Mouse (Mus musculus): ENCODE data around the gene Pla2g2e. TPM values are rescaled to one million over a fixed set of nuclear protein-coding genes. Genes with fewer than 3 reads are reported as not detected.
"Not testable (repeated sequence)": the region's sequence is repeated elsewhere in the genome, so short reads cannot be mapped to it uniquely, and the experiment has no call there.

Pla2g2e gene
- polyA plus RNA-seq, 1 experiment from 2014 or later: not detected

DNA sequence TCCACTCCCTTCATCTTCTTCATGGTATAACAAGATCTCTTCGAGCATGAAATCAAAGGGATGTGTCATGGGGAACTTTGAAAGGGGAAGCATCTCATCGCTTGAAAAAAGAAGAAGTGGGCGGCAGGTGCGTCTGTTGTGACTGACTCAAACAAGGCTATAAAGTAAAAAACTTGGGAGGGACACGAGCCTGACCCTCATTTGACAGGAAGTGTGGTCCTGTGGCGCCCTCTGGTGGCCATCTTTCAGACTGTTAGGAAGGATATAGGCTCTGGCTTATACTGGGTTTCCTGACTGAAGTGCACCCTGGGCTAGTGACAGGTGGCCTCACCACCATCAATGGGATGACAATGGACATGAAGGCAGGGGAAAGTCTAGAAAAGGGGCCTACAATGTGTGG lies 6.5 kb downstream of the Pla2g2e start:
- no peaks in the 10 kb centered on the region for H3K36me3 ChIP-seq
- H3K9me3 ChIP-seq: no peaks in the 10 kb centered on the region
- H3K4me3 ChIP-seq: no peak overlapping the region
- no peak overlapping the region for H3K4me2 ChIP-seq (replicated peaks)
- no peak overlapping the region for H3K27ac ChIP-seq (replicated peaks)
- 13% methylated on average over 6 of the region's 6 CpGs for WGBS
- H3K4me1 ChIP-seq: 0 out of 2 replicates have a peak, but pooled peaks cover 6% of the 10 kb centered on the region
- ATAC-seq (replicated peaks): no peak
- no peaks in the 10 kb centered on the region for H3K27me3 ChIP-seq
- H3K9ac ChIP-seq (replicated peaks): no peak overlapping the region

DNA sequence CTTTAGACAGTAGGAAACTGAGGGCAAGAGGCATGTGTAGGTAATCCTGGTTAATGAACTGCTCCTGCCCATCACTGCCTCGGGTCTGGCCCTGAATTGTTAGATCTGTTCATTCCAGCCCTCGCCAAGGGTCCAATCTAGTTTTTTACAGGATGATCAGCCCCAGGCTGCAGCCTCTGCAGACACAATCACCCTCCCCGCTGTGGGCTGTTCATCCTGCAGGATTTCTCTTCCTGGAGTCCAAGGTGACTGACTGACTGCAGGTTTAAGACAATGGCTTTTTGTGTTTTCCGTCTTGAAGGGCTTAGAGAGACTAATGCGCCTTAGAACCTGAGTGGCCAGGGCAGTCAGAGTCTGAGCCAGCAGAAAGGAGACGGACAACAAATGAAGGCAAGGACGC lies 11.4 kb downstream of the Pla2g2e start:
- H3K4me1 ChIP-seq: no peaks in the 10 kb centered on the region
- no peak for ATAC-seq (replicated peaks)
- no peak overlapping the region for H3K4me2 ChIP-seq (replicated peaks)
- 25% methylated on average over 7 of the region's 7 CpGs for WGBS
- no peak overlapping the region for H3K9ac ChIP-seq (replicated peaks)
- H3K27ac ChIP-seq (replicated peaks): no peak overlapping the region
- peaks cover 15% of the 10 kb centered on the region for H3K36me3 ChIP-seq
- no peaks in the 10 kb centered on the region for H3K9me3 ChIP-seq
- H3K27me3 ChIP-seq: no peaks in the 10 kb centered on the region
- H3K4me3 ChIP-seq: no peak overlapping the region

DNA sequence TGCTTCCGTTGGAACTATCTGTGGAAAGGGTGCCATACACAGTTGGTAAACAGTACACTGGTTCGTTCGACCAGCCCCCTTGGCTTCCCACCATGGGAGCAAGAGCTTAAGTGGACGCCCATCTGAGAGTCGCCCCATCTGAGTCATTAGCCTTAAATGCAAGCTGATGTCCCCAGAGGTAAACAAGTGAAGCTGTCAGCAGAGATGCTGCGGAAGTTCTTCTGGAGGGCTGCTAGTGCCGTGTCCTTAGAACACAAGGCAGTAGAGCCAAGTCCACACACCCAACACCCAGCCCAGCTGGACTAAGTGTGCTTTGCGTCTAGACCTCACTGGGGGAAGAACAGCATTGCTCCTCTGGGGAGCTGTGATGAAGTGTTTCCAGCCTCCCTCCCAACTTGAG lies 11.9 kb downstream of the Pla2g2e start:
- no peak for ATAC-seq (replicated peaks)
- H3K4me2 ChIP-seq (replicated peaks): no peak overlapping the region
- no peaks in the 10 kb centered on the region for H3K27me3 ChIP-seq
- H3K27ac ChIP-seq (replicated peaks): no peak overlapping the region
- H3K36me3 ChIP-seq: peaks cover 19% of the 10 kb centered on the region
- H3K9ac ChIP-seq (replicated peaks): no peak overlapping the region
- no peak overlapping the region for H3K4me3 ChIP-seq
- 66% methylated on average over 8 of the region's 8 CpGs for WGBS
- no peaks in the 10 kb centered on the region for H3K4me1 ChIP-seq
- no peaks in the 10 kb centered on the region for H3K9me3 ChIP-seq

DNA sequence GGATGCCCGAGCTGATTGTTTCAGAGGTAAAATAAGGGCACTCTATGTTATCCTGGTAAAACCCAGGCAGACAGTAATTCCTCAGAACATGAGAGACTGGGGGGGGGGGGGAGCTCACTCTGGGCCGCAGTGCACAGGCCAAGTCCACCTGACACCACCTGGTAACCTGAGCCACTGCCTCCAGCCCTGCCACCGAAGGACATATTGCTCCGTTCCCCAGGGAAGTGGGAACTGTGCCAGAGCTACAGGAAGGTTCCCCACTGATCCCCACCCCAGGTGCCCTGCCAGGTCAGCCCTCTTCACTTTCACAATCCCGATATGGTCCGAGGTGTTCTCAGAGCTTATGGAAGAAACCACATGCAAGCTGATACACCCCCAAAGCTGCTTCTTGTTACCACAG lies 14.9 kb downstream of the Pla2g2e start:
- no peaks in the 10 kb centered on the region for H3K9me3 ChIP-seq
- no peak overlapping the region for H3K27ac ChIP-seq (replicated peaks)
- H3K9ac ChIP-seq (replicated peaks): no peak overlapping the region
- peaks cover 42% of the 10 kb centered on the region for H3K36me3 ChIP-seq
- H3K27me3 ChIP-seq: no peaks in the 10 kb centered on the region
- no peak overlapping the region for H3K4me3 ChIP-seq
- 88% methylated on average over 6 of the region's 6 CpGs for WGBS
- no peak for ATAC-seq (replicated peaks)
- H3K4me1 ChIP-seq: no peaks in the 10 kb centered on the region
- no peak overlapping the region for H3K4me2 ChIP-seq (replicated peaks)

DNA sequence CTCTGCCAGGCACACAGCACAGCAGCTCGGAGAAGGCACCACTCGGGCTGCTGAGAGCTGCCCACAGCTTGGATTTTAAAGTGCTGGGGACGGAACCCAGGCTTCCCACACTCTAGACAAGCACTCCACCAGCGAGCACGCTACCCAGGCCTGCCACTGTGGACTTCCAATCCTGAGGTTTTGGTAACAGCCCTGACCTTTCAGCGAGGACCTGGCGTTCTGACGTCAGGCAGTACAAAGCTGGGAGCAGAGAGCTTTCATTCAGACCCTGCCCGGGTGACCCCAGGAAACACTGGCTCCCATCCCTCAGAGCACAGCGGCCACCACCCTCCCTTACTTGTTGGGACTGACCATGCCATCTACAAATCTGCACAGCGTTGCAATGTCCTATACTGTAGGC lies 16.0 kb downstream of the Pla2g2e start:
- H3K4me3 ChIP-seq; H3K27me3 ChIP-seq; H3K4me2 ChIP-seq (replicated peaks); ATAC-seq (replicated peaks); H3K27ac ChIP-seq (replicated peaks); H3K9ac ChIP-seq (replicated peaks); H3K4me1 ChIP-seq; H3K9me3 ChIP-seq: not testable (repeated sequence)
- 93% methylated on average over 11 of the region's 11 CpGs for WGBS
- H3K36me3 ChIP-seq: peaks cover 52% of the 10 kb centered on the region

DNA sequence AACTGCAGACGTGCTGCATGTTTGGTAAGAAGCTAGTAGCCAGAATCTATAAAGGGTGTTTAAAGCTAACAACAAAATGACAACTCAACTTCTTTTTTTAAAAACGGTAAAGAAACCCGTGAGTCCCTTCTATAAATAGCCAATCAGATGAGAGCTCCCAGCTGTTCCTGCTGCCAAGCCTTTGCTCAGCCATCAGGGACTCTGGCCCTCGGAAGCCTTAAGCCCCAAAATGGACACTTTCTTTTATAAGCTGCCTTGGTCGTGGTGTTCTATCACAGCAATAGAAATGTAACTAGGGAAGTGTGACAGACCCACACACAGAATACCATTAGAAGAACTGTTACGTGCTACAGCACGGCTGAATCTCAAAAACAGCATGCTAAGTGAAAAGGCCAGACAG lies 21.6 kb downstream of the Pla2g2e start:
- Histone ChIP-seq H3K4me2 (replicated peaks) (no peak overlapping the region), H3K27ac (replicated peaks) (no peak overlapping the region), H3K27me3 (no peaks in the 10 kb centered on the region), H3K4me3 (no peak overlapping the region), H3K9me3 (no peaks in the 10 kb centered on the region), H3K4me1 (no peaks in the 10 kb centered on the region), H3K9ac (replicated peaks) (no peak overlapping the region), H3K36me3 (peaks cover 79% of the 10 kb centered on the region)
- WGBS: 88% methylated on average over 7 of the region's 7 CpGs
- ATAC-seq (replicated peaks): no peak

DNA sequence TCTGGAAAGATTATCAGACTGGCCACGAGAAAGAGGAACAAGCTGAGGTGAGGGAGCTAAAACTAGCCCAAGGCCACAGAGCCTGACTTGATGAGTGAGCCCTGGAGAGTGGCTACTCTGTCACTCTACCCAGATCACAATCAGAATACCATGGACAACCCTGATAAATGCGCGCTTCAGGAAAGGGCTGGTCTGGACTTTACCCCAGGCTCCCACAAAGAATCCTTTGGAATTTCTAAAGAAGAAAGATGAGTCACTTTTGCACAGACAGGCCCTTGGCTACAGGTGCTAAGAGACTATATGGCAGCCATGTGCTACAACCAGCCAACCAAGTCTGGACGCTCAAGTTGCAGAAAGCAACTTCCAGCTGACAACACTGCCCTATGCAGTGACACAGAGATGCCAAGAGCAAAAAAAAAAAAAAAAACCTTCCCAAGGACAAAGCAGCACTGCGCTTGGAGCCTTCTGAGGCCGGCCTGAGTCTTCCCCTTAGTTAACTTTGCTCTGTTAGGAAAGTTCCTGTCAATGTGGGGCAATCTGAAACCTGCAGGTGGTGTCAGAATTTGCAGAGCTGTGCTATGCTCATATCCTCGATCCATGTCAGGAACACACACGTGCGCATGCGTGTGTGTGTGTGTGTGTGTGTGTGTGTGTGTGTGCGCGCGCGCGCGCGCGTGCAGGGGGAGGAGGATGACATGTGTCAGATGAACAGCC lies 28.0 kb downstream of the Pla2g2e start:
- Histone ChIP-seq H3K9me3 (no peaks in the 10 kb centered on the region), H3K4me2 (replicated peaks) (no peak overlapping the region), H3K36me3 (peaks cover 67% of the 10 kb centered on the region), H3K9ac (replicated peaks) (no peak overlapping the region), H3K4me1 (no peaks in the 10 kb centered on the region), H3K4me3 (no peak overlapping the region), H3K27me3 (no peaks in the 10 kb centered on the region), H3K27ac (replicated peaks) (no peak overlapping the region)
- 97% methylated on average over 18 of the region's 18 CpGs for WGBS
- ATAC-seq (replicated peaks): no peak

DNA sequence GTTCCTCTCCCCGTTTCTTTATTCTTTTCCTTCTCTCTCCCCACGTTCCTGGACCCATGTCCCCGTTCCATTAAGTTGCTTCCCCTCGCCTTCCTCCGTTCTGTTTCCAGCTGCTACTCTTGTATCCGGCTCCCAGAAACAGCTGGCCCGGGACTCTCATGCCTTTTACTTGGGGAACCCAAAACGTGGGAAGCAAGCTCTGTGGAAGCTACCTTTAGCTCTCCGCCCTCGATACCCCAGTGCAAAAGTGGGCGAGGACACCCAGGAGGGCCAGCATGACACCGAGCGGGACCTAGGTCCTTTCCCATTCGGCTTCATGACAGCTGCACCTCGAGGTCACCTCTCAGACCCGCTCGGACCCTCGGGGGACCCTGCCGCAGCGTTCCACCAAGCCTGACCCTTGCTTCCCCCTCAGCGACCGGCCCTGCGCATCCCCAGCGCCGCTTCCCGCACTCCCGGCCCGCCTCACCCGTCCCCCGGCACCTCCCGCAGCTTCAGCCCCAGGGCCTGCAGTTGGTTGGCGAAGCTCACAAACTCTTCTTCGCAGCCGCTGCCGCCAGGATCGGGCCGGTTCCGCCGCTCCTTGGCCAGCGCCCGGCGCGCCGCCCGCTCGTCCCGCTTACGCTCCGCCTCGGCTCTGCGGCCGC lies 35.5 kb downstream of the Pla2g2e start:
- peak; percentile 64 for ATAC-seq (replicated peaks)
- Histone ChIP-seq H3K9me3 (no peaks in the 10 kb centered on the region), H3K27ac (replicated peaks) (peak overlapping the region; percentile 79), H3K4me2 (replicated peaks) (peak overlapping the region; percentile 97), H3K4me3 (peak overlapping the region; percentile 98), H3K4me1 (peaks cover 14% of the 10 kb centered on the region), H3K27me3 (no peaks in the 10 kb centered on the region), H3K9ac (replicated peaks) (peak overlapping the region; percentile 94), H3K36me3 (peaks cover 4% of the 10 kb centered on the region; the same call in 1 of the 2 replicates)
- 1% methylated on average over 52 of the region's 52 CpGs for whole genome bisulfite sequencing

DNA sequence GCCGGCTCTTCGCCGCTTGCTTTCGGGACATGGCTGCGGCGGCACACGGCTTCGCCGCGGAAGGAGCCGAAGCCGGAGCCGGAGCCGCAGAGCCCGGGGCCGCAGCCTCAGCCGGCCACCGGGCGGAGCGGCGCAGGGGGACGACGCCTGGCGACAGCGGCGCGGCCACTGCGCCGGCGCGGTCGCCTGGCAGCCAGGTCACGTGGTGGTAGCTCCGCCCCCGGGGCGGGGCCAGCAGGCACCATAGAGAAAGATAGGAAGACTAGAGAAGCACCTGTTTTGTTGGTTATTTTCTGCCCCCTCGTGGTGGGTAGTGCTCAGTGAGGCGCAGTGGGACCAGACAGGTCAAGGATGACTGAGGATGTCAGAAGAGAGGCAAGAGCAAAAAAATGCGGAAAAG lies 36.1 kb downstream of the Pla2g2e start, which contains the start of gene Otud3:
Gene Otud3 (minus strand): TSS at position 149 of the 400 bp plus-strand sequence.
- under 1% methylated on average over 39 of the region's 39 CpGs for WGBS

DNA sequence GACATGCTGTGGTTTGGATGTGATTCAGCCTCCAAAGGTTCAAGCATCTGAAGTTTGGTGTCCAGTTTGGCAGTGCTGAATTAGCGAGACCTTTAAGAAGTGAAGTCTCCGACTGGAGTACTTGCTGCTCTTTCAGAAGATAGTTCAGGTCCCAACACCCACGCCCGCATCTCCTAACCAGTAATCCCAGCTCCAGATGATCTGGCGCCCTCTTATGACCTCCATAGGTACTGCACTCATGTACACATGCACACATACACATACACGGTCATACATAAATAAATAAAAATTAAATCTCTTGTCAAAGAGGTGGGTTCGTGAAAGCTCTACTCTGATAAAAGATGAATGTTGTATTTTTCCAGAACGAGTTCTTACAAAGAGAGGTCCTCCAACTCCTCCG lies 39.5 kb downstream of the Pla2g2e start:
- 85% methylated on average over 9 of the region's 9 CpGs for WGBS
- no peaks in the 10 kb centered on the region for H3K36me3 ChIP-seq
- no peak for ATAC-seq (replicated peaks)

More for the DNA sequence above, 36.1 kb downstream of the Pla2g2e start, which contains the start of gene Otud3:
- H3K4me1 ChIP-seq: peaks cover 14% of the 10 kb centered on the region
- H3K27ac ChIP-seq (replicated peaks): peak within 1 kb of the TSS; percentile 79
- peak within 1 kb of the TSS; percentile 98 for H3K4me3 ChIP-seq
- H3K9ac ChIP-seq (replicated peaks): peak within 1 kb of the TSS; percentile 94
- H3K36me3 ChIP-seq: 0 out of 2 replicates have a peak, but pooled peaks cover 2% of the 10 kb centered on the region
- H3K9me3 ChIP-seq: no peaks in the 10 kb centered on the region
- H3K27me3 ChIP-seq: no peaks in the 10 kb centered on the region
- H3K4me2 ChIP-seq (replicated peaks): peak within 1 kb of the TSS; percentile 97
- ATAC-seq (replicated peaks): peak; percentile 96

DNA sequence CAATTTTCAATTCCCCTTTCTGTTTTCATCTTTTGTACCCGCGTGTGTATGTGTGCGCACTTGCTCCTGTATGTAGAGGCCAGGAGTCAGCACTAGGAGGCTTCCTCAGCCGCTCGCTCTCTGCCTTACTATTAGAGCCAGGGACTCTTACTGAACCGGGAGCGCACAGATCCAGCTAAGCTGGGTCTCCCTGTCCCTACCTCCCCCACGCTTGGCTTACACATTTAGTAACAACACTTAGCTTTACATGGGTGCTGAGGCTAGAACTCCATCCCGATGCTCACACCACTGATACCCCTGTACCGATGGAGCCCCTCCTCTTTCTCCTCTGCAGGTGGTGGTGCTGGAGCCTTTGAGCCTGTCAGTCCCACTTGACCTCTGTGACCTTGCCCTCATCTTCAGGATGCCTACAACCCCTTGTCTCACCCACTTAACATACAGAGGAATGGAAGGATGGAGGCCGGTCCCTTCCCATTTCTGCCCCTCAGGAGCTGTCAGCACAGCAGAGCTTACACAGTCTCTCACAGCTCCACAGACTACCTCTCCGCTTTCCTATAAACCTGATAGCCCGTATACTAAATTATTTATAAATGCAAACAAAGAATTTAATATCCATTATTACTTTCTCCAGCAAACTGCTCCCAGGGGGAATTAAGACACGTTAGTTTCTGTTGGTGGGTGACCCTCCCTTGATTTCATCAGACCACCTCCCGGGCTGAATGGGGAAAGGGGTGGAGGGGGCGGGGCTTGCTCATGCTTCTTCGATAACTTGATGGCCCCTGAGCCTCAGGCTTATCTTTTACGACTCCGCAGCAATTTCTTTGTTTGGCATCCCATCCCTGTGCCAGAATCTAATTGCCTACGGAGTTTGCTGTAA lies 43.8 kb downstream of the Pla2g2e start:
- H3K4me1 ChIP-seq: peaks cover 4% of the 10 kb centered on the region
- H3K4me2 ChIP-seq (replicated peaks): peak overlapping the region; percentile 48
- no peaks in the 10 kb centered on the region for H3K36me3 ChIP-seq
- WGBS: 33% methylated on average over 20 of the region's 20 CpGs
- H3K9ac ChIP-seq (replicated peaks): 0 out of 2 replicates have a peak overlapping the region, but pooled peaks have one; percentile 9
- H3K27me3 ChIP-seq: no peaks in the 10 kb centered on the region
- 0 out of 2 replicates have a peak, but pooled peaks have one; percentile 32 for ATAC-seq (replicated peaks)
- H3K27ac ChIP-seq (replicated peaks): no peak overlapping the region
- H3K9me3 ChIP-seq: no peaks in the 10 kb centered on the region
- peak overlapping the region; percentile 34 for H3K4me3 ChIP-seq

More for the DNA sequence above, 39.5 kb downstream of the Pla2g2e start:
- H3K27me3 ChIP-seq: no peaks in the 10 kb centered on the region
- H3K4me2 ChIP-seq (replicated peaks): no peak overlapping the region
- peaks cover 14% of the 10 kb centered on the region for H3K4me1 ChIP-seq
- no peak overlapping the region for H3K27ac ChIP-seq (replicated peaks)
- no peak overlapping the region for H3K4me3 ChIP-seq
- H3K9me3 ChIP-seq: no peaks in the 10 kb centered on the region
- H3K9ac ChIP-seq (replicated peaks): no peak overlapping the region

DNA sequence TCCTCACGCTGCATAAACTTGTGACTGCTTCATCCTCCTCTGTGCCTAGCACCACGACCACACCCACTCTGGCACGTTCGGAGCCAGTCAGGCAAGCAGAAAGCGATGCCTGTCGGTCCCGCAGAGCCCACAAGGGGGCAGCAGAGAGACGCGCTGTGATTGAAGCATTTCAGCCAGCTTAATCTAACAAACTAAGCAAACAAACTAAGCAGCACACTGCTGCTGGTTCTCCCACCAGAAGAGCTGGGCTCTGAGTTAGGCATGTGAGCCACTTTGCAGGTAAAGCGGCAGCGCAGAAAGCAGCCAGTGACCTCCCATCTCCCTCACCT lies 44.4 kb downstream of the Pla2g2e start:
- Histone ChIP-seq H3K9me3 (no peaks in the 10 kb centered on the region), H3K36me3 (no peaks in the 10 kb centered on the region), H3K27ac (replicated peaks) (no peak overlapping the region), H3K4me1 (peaks cover 4% of the 10 kb centered on the region), H3K4me3 (peak overlapping the region; percentile 34), H3K9ac (replicated peaks) (0 out of 2 replicates have a peak overlapping the region, but pooled peaks have one; percentile 9), H3K27me3 (no peaks in the 10 kb centered on the region), H3K4me2 (replicated peaks) (peak overlapping the region; percentile 48)
- peak; percentile 82 for ATAC-seq (replicated peaks)
- whole genome bisulfite sequencing: under 1% methylated on average over 11 of the region's 11 CpGs
